Mouse (Mus musculus) liver, adult 2 months (tissue): ENCODE data around the gene Arl4a. TPM values are rescaled to one million over a fixed set of nuclear protein-coding genes. Genes with fewer than 3 reads are reported as not detected.

Source experiments
- DNase-seq: peaks from one replicate; pipeline ENCODE4 v3.0.0-alpha.2; 2011; ENCODE audit warnings: low read depth, low spot score; ENCODE audit errors: extremely low read depth
- H3K27ac ChIP-seq: fragments of 200-500 bp; replicated peaks from 2 replicates; pipeline ENCODE4 v1.5.1; 2012; ENCODE audit warnings: low read depth, mild to moderate bottlenecking, control low read depth, inconsistent platforms, low read length; ENCODE audit not compliant: insufficient read depth
- H3K27me3 ChIP-seq: fragments of 200-500 bp; 2 replicates; pipeline ENCODE4 v1.6.1; 2012; ENCODE audit warnings: mild to moderate bottlenecking, moderate library complexity, low read length, inconsistent platforms; ENCODE audit not compliant: control insufficient read depth, insufficient read depth
- H3K36me3 ChIP-seq: fragments of 200-500 bp; 2 replicates; pipeline ENCODE4 v1.6.1; 2012; ENCODE audit warnings: low read length, inconsistent platforms; ENCODE audit not compliant: control insufficient read depth, insufficient read depth
- H3K4me1 ChIP-seq: fragments of 200-500 bp; 2 replicates; pipeline ENCODE4 v1.6.1; 2011; ENCODE audit warnings: low read length; ENCODE audit not compliant: control insufficient read depth, insufficient read depth
- H3K4me3 ChIP-seq: fragments of 200-500 bp; 2 replicates; pipeline ENCODE4 v1.5.1; 2011; ENCODE audit warnings: low read depth, mild to moderate bottlenecking, control low read depth, low read length, moderate library complexity; ENCODE audit not compliant: insufficient read depth
- H3K79me2 ChIP-seq: fragments of 200-500 bp; 2 replicates; pipeline ENCODE4 v1.6.1; 2012; ENCODE audit warnings: inconsistent platforms, mild to moderate bottlenecking, low read length, moderate library complexity; ENCODE audit not compliant: control insufficient read depth, insufficient read depth
- H3K9ac ChIP-seq: fragments of 200-500 bp; 2 replicates; pipeline ENCODE4 v1.6.1; 2012; ENCODE audit warnings: low read depth, mild to moderate bottlenecking, control low read depth, inconsistent platforms, low read length
- CTCF ChIP-seq: fragments of 200-500 bp; IDR thresholded peaks from 2 replicates; pipeline ENCODE4 v1.5.1; 2011; ENCODE audit warnings: low read depth, low read length, control low read depth
- POLR2A ChIP-seq: fragments of 200-500 bp; IDR thresholded peaks from 2 replicates; pipeline ENCODE4 v1.6.1; 2011; ENCODE audit warnings: low read length, control low read depth; ENCODE audit not compliant: insufficient read depth; ENCODE audit errors: extremely low read depth
- WGBS: fragments of 180-500 bp; shearing (Covaris S2); methylation state at CpG from one replicate; pipeline ENCODE4 v1.1.7; 2018; 5-methylcytosine and 5-hydroxymethylcytosine counted together
- polyA plus RNA-seq: library from polyadenylated mRNA; depleted of rRNA; stranded (reverse); fragments of >200 nt; gene quantifications from 2 replicates; pipeline ENCODE4 v1.2.3, GENCODE M21; 2012; rRNA removed
- total RNA-seq: library from RNA; depleted of rRNA; stranded (reverse); fragments of >200 nt; gene quantifications from 2 replicates; pipeline ENCODE4 v1.2.3, GENCODE M21; 2014; rRNA removed

The Arl4a gene
- total and polyA plus RNA-seq, 2 experiments = 7.3 to 12.4 TPM

- no peak overlapping the region for H3K9ac ChIP-seq
- no peaks in the 10 kb centered on the region for H3K79me2 ChIP-seq
- no peak overlapping the region for H3K4me3 ChIP-seq
- H3K27ac ChIP-seq = no peak overlapping the region
- no peaks in the 10 kb centered on the region for H3K36me3 ChIP-seq
- TF ChIP-seq POLR2A (no peak), CTCF (no peak)
- DNase-seq = no peak
- no peaks in the 10 kb centered on the region for H3K4me1 ChIP-seq
- no peaks in the 10 kb centered on the region for H3K27me3 ChIP-seq
These were observed 68.3 kb downstream of the Arl4a start for GRCm38 (mm10) chr12:39969500-39969899.

GRCm38 (mm10) chr12:39968109-39968508 is 69.7 kb downstream of the Arl4a start:
- Histone ChIP-seq H3K9ac (no peak overlapping the region), H3K4me3 (no peak overlapping the region), H3K27ac (no peak overlapping the region), H3K36me3 (no peaks in the 10 kb centered on the region), H3K27me3 (no peaks in the 10 kb centered on the region), H3K79me2 (no peaks in the 10 kb centered on the region), H3K4me1 (no peaks in the 10 kb centered on the region)
- DNase-seq = no peak
- WGBS = 91% methylated on average over 3 of the region's 3 CpGs
- no peak for TF ChIP-seq CTCF
- TF ChIP-seq POLR2A = no peak

GRCm38 (mm10) chr12:39959166-39959565 is 78.7 kb downstream of the Arl4a start:
- Histone ChIP-seq H3K79me2 (no peaks in the 10 kb centered on the region), H3K4me3 (no peak overlapping the region), H3K27me3 (no peaks in the 10 kb centered on the region), H3K4me1 (peaks cover 2% of the 10 kb centered on the region), H3K27ac (no peak overlapping the region), H3K36me3 (no peaks in the 10 kb centered on the region), H3K9ac (no peak overlapping the region)
- TF ChIP-seq CTCF (no peak), POLR2A (no peak)
- DNase-seq = no peak
- WGBS = 92% methylated on average over 8 of the region's 8 CpGs

GRCm38 (mm10) chr12:39957931-39958671 is 79.7 kb downstream of the Arl4a start:
- Histone ChIP-seq H3K27ac (no peak overlapping the region), H3K79me2 (no peaks in the 10 kb centered on the region), H3K4me1 (peaks cover 6% of the 10 kb centered on the region), H3K4me3 (no peak overlapping the region), H3K27me3 (no peaks in the 10 kb centered on the region), H3K9ac (no peak overlapping the region), H3K36me3 (no peaks in the 10 kb centered on the region)
- no peak for DNase-seq
- TF ChIP-seq POLR2A = no peak
- no peak for TF ChIP-seq CTCF
- WGBS = 72% methylated on average over 8 of the region's 8 CpGs

GRCm38 (mm10) chr12:39956396-39956795 is 81.4 kb downstream of the Arl4a start:
- no peaks in the 10 kb centered on the region for H3K79me2 ChIP-seq
- no peaks in the 10 kb centered on the region for H3K36me3 ChIP-seq
- H3K27me3 ChIP-seq = no peaks in the 10 kb centered on the region
- no peak for DNase-seq
- TF ChIP-seq POLR2A (no peak), CTCF (no peak)
- H3K9ac ChIP-seq = no peak overlapping the region
- H3K4me1 ChIP-seq = peaks cover 15% of the 10 kb centered on the region
- no peak overlapping the region for H3K4me3 ChIP-seq
- WGBS = 79% methylated on average over 15 of the region's 15 CpGs
- H3K27ac ChIP-seq = no peak overlapping the region

Other genes starting within 250 kb of the Arl4a start
- 0.07 TPM in 1 of 2 replicates, not detected in the other for gene Scin, start 96.2 kb upstream of the Arl4a start, total RNA-seq
- gene Scin, start 96.2 kb upstream of the Arl4a start, polyA plus RNA-seq = 0.02 and 0.04 TPM in 2 replicates
- not detected in 2 replicates for gene Lsmem1, start 161.5 kb upstream of the Arl4a start, total RNA-seq
- gene Lsmem1, start 161.5 kb upstream of the Arl4a start, polyA plus RNA-seq = not detected in 2 replicates
- gene Ifrd1, start 210.5 kb upstream of the Arl4a start, total RNA-seq = 17.6 and 24.3 TPM in 2 replicates
- gene Ifrd1, start 210.5 kb upstream of the Arl4a start, polyA plus RNA-seq = 3.9 and 4.8 TPM in 2 replicates